Mouse (Mus musculus): ENCODE results near the gene Npvf.
"Not testable (repeated sequence)": the region's sequence is repeated elsewhere in the genome, so short reads cannot be mapped to it uniquely, and the experiment has no call there.

Npvf gene

GRCm38 (mm10) chr6:50639656-50640055, 14.6 kb downstream of the Npvf start:
- DNase-seq, result no peak

- not testable (repeated sequence) for DNase-seq
Measured at GRCm38 (mm10) chr6:50626170-50626569, 28.1 kb downstream of the Npvf start.

- not testable (repeated sequence) for DNase-seq
Measured at GRCm38 (mm10) chr6:50618273-50618672, 36.0 kb downstream of the Npvf start.

GRCm38 (mm10) chr6:50601620-50602019, 52.6 kb downstream of the Npvf start:
- peak; percentile 11 for DNase-seq

Data from right cerebral cortex, postnatal 14 days (tissue).